Mouse (Mus musculus): Measurements from ENCODE around the gene Flii. TPM values are rescaled to one million over a fixed set of nuclear protein-coding genes. Genes with fewer than 3 reads are reported as not detected.

Gene Flii
- polyA plus RNA-seq, 1 experiment from 2014 or later, result 53.4 TPM

DNA sequence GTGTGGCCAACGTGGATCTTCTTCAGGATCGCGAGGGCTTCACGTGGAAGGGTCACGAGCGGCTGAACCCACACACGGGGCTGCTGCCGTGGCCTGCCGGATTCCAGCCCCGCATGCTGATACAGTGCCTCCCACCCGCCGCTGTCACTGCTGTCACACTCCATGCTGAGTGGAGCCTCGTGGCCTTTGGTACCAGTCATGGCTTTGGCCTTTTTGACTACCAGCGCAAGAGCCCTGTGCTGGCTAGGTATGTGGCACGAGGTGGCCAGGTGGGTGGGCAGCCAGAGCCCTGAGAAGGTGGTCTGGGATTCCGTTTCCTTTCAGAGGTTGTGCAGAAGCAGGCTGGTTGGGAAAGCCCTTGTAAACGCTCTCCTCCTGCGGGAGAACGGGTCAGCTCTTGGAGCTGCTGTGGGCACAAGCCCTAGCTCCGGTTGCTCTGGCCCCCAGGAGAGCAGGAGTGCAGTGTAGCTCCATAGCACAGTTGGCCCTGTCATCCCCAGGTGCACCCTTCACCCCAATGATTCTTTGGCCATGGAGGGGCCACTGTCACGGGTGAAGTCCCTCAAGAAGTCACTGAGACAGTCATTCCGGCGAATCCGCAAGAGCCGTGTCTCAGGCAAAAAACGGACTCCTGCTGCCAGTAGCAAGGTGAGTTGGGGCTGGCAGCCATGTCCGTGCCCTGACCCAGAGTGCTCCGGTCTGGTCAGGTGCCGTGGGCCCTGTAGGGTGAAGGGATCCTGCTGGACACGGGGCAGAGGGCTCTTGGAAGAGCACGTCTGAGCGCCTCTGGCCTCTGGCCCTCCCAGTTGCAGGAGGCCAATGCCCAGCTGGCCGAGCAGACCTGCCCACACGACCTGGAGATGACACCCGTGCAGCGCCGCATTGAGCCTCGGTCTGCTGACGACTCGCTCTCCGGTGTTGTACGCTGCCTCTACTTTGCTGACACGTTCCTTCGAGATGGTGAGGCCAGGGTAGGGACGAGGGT lies 17.3 kb downstream of the Flii start:
- no peak overlapping the region for H3K4me2 ChIP-seq (ENCODE audit: low read length)
- no peaks in the 10 kb centered on the region for H3K27me3 ChIP-seq (ENCODE audit: insufficient read depth, low read length)
- H3K4me1 ChIP-seq (replicated peaks; ENCODE audit: insufficient read depth, low read length), result no peaks in the 10 kb centered on the region
- no peak for TF ChIP-seq CTCF (IDR thresholded peaks at IDR 0.05; ENCODE audit: low read depth)
- H3K36me3 ChIP-seq (ENCODE audit: insufficient read depth, low read length), result peaks cover 67% of the 10 kb centered on the region
- 86% methylated on average over 45 of the region's 45 CpGs for WGBS
- H3K27ac ChIP-seq, result no peak overlapping the region
- H3K4me3 ChIP-seq (replicated peaks; ENCODE audit: low read depth, low read length), result no peak overlapping the region
- no peaks in the 10 kb centered on the region for H3K9me3 ChIP-seq (replicated peaks; ENCODE audit: low read length)
- no peak overlapping the region for H3K9ac ChIP-seq (ENCODE audit: low read depth, low read length)
- 0 out of 2 replicates have a peak, but pooled peaks have one; percentile 8 for ATAC-seq (replicated peaks; ENCODE audit: low FRiP score, low read depth)
- no peak for DNase-seq (ENCODE audit: low spot score)

DNA sequence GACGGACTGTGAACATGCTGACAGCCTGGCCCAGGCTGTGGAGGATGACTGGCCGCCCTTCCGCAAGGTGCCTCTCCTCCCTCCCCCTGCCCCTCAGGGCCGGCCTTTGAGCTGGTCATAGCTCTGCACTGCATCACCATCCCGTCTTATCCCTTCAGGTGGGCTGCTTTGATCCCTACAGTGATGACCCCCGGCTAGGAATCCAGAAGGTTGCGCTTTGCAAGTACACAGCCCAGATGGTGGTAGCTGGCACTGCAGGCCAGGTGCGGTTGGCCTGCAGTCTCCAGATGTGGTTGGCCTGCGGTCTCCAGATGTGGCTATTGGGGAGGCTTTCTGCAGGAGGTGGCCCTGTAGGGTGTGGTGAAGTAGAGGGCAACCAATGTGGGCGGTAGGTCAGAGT lies 18.4 kb downstream of the Flii start:
- WGBS, result 85% methylated on average over 10 of the region's 10 CpGs

DNA sequence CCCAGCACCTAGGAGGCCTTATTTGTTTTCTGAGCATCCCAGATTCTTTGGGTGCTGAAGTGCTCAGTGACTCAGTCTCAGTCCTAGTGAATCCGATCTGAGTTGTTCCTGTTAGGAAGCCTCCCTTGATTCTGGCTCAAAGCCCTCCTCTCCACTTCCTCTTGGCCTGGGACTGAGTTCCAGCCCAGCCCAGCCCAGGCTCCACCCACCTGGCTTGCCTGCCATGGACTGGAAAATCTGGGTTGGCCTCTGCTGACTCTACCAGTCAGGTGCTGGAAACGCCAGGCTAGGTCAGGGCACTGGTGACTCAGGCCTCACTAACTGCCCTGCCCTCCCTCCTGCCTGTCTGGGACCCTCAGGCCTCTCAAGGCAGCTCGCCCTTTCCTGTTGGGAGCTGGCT lies 19.4 kb downstream of the Flii start:
- 0 out of 2 replicates have a peak, but pooled peaks have one; percentile 10 for ATAC-seq (replicated peaks; ENCODE audit: low FRiP score, low read depth)
- DNase-seq (ENCODE audit: low spot score), result peak; percentile 47
- no peak for TF ChIP-seq CTCF (IDR thresholded peaks at IDR 0.05; ENCODE audit: low read depth)
- peaks cover 47% of the 10 kb centered on the region for H3K36me3 ChIP-seq (ENCODE audit: insufficient read depth, low read length)
- no peaks in the 10 kb centered on the region for H3K9me3 ChIP-seq (replicated peaks; ENCODE audit: low read length)
- H3K9ac ChIP-seq (ENCODE audit: low read depth, low read length), result no peak overlapping the region
- peak overlapping the region; percentile 36; the same call in 1 of the 2 replicates for H3K27ac ChIP-seq
- WGBS, result 42% methylated on average over 3 of the region's 3 CpGs
- H3K4me2 ChIP-seq (ENCODE audit: low read length), result no peak overlapping the region
- H3K27me3 ChIP-seq (ENCODE audit: insufficient read depth, low read length), result no peaks in the 10 kb centered on the region
- no peaks in the 10 kb centered on the region for H3K4me1 ChIP-seq (replicated peaks; ENCODE audit: insufficient read depth, low read length)
- no peak overlapping the region for H3K4me3 ChIP-seq (replicated peaks; ENCODE audit: low read depth, low read length)

More for the DNA sequence above, 18.4 kb downstream of the Flii start:
- H3K9me3 ChIP-seq (replicated peaks; ENCODE audit: low read length), result no peaks in the 10 kb centered on the region
- peaks cover 57% of the 10 kb centered on the region for H3K36me3 ChIP-seq (ENCODE audit: insufficient read depth, low read length)
- TF ChIP-seq CTCF (IDR thresholded peaks at IDR 0.05; ENCODE audit: low read depth), result no peak
- no peaks in the 10 kb centered on the region for H3K4me1 ChIP-seq (replicated peaks; ENCODE audit: insufficient read depth, low read length)
- DNase-seq (ENCODE audit: low spot score) (no peak), ATAC-seq (replicated peaks; ENCODE audit: low FRiP score, low read depth) (no peak)
- no peak overlapping the region for H3K4me2 ChIP-seq (ENCODE audit: low read length)
- no peak overlapping the region for H3K27ac ChIP-seq
- no peak overlapping the region for H3K9ac ChIP-seq (ENCODE audit: low read depth, low read length)
- H3K27me3 ChIP-seq (ENCODE audit: insufficient read depth, low read length), result no peaks in the 10 kb centered on the region
- no peak overlapping the region for H3K4me3 ChIP-seq (replicated peaks; ENCODE audit: low read depth, low read length)

DNA sequence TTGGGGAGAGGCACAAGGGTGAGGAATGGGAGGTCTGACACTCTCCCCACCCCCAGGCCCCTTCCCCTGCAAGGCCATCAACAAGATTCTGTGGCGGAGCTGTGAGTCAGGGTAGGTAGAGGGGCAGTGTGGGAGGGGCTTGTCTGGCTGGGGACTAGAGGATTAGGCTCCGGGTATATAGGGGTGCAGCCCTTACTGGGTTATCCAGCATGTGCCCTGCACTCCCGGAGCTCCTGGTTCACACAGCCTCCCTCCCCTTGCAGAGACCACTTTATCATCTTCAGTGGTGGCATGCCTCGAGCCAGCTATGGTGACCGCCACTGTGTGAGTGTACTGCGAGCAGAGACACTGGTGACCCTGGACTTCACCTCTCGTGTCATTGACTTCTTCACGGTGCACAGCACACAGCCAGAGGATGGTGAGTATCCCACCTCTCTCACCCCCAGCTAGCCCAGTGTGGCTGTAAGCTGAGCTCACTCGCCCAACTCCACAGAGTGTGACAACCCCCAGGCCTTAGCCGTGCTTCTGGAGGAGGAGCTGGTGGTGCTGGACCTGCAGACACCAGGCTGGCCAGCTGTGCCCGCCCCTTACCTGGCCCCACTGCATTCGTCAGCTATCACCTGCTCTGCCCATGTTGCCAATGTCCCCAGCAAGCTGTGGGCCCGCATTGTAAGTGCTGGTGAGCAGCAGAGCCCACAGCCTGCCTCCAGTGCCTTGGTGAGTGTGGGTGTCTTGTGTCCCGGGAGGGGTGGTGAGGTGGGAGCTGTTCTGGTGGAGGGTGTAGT lies 20.2 kb downstream of the Flii start:
- DNase-seq (ENCODE audit: low spot score), result no peak
- no peak for TF ChIP-seq CTCF (IDR thresholded peaks at IDR 0.05; ENCODE audit: low read depth)
- H3K4me2 ChIP-seq (ENCODE audit: low read length), result no peak overlapping the region
- no peaks in the 10 kb centered on the region for H3K27me3 ChIP-seq (ENCODE audit: insufficient read depth, low read length)
- WGBS, result 78% methylated on average over 14 of the region's 14 CpGs
- H3K9ac ChIP-seq (ENCODE audit: low read depth, low read length), result no peak overlapping the region
- H3K27ac ChIP-seq, result peak overlapping the region; percentile 36; the same call in 1 of the 2 replicates
- H3K4me3 ChIP-seq (replicated peaks; ENCODE audit: low read depth, low read length), result no peak overlapping the region
- no peaks in the 10 kb centered on the region for H3K9me3 ChIP-seq (replicated peaks; ENCODE audit: low read length)
- H3K36me3 ChIP-seq (ENCODE audit: insufficient read depth, low read length), result peaks cover 39% of the 10 kb centered on the region
- ATAC-seq (replicated peaks; ENCODE audit: low FRiP score, low read depth), result no peak
- no peaks in the 10 kb centered on the region for H3K4me1 ChIP-seq (replicated peaks; ENCODE audit: insufficient read depth, low read length)

DNA sequence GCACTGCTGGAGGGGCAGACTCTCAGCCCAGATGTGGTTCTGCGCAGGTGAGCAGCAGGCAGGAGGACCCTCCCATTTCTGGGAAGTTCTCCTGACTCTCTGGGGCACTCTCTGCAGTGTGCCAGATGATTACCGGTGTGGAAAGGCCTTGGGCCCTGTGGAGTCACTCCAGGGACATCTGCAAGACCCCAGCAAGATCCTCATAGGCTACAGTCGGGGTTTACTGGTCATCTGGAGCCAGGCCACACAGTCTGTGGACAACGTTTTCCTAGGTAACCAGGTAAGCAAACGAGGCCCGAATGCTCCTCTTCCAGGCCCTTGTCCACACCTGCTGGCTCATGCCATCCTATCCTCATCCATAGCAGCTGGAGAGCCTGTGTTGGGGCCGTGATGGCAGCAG lies 21.0 kb downstream of the Flii start:
- Histone ChIP-seq H3K27ac (no peak overlapping the region), H3K9me3 (replicated peaks; ENCODE audit: low read length) (no peaks in the 10 kb centered on the region), H3K4me2 (ENCODE audit: low read length) (no peak overlapping the region), H3K36me3 (ENCODE audit: insufficient read depth, low read length) (peaks cover 31% of the 10 kb centered on the region), H3K4me3 (replicated peaks; ENCODE audit: low read depth, low read length) (no peak overlapping the region), H3K27me3 (ENCODE audit: insufficient read depth, low read length) (no peaks in the 10 kb centered on the region), H3K4me1 (replicated peaks; ENCODE audit: insufficient read depth, low read length) (no peaks in the 10 kb centered on the region), H3K9ac (ENCODE audit: low read depth, low read length) (no peak overlapping the region)
- no peak for ATAC-seq (replicated peaks; ENCODE audit: low FRiP score, low read depth)
- no peak for DNase-seq (ENCODE audit: low spot score)
- WGBS, result 89% methylated on average over 7 of the region's 7 CpGs
- no peak for TF ChIP-seq CTCF (IDR thresholded peaks at IDR 0.05; ENCODE audit: low read depth)

DNA sequence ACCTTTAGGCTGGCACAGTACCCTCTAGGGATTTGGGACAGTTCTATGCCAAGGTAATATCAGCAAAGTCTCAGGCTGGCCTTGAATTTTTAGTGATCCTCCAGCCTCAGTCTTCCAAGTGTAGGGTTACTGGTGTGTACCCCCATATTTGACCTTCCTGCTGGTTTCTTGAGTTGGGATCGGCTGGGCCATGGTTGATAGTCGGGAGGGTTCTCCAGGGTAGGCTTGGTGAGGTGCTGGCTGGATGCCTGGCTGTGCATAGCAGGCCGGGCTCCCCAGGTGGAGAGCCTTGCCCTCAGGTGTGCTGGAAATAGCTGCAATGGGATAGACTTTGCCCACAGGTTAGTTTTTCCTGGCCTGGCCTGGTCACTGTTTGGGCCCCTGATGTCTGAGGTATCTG lies 21.8 kb downstream of the Flii start:
- Histone ChIP-seq H3K4me3 (replicated peaks; ENCODE audit: low read depth, low read length) (no peak overlapping the region), H3K36me3 (ENCODE audit: insufficient read depth, low read length) (peaks cover 28% of the 10 kb centered on the region), H3K27ac (no peak overlapping the region), H3K4me1 (replicated peaks; ENCODE audit: insufficient read depth, low read length) (0 out of 2 replicates have a peak, but pooled peaks cover 4% of the 10 kb centered on the region), H3K27me3 (ENCODE audit: insufficient read depth, low read length) (no peaks in the 10 kb centered on the region), H3K9me3 (replicated peaks; ENCODE audit: low read length) (no peaks in the 10 kb centered on the region), H3K9ac (ENCODE audit: low read depth, low read length) (no peak overlapping the region), H3K4me2 (ENCODE audit: low read length) (no peak overlapping the region)
- no peak for TF ChIP-seq CTCF (IDR thresholded peaks at IDR 0.05; ENCODE audit: low read depth)
- ATAC-seq (replicated peaks; ENCODE audit: low FRiP score, low read depth), result no peak
- DNase-seq (ENCODE audit: low spot score), result no peak
- whole genome bisulfite sequencing, result 98% methylated on average over 3 of the region's 3 CpGs
